Mouse (Mus musculus) WW6 (cell line): ENCODE measurements around the gene Cd19.
A peak's percentile ranks its signal among the peaks of the same experiment; 100 is the strongest.
"Not testable (repeated sequence)": the region's sequence is repeated elsewhere in the genome, so short reads cannot be mapped to it uniquely, and the experiment has no call there.

Experiments used
- DNase-seq: peaks from one replicate; pipeline ENCODE4 v3.0.0-alpha.2; 2013; ENCODE audit warnings: low read depth, low spot score

The Cd19 gene

GRCm38 (mm10) chr7:126435801-126436200, 21.1 kb upstream of the Cd19 start:
- DNase-seq: no peak

- DNase-seq: no peak
These were observed 20.0 kb upstream of the Cd19 start for GRCm38 (mm10) chr7:126434726-126435125.

GRCm38 (mm10) chr7:126430167-126430566, 15.5 kb upstream of the Cd19 start:
- DNase-seq: no peak

- no peak for DNase-seq
These were observed 14.8 kb upstream of the Cd19 start for GRCm38 (mm10) chr7:126429503-126429898.

GRCm38 (mm10) chr7:126428631-126429502, 14.2 kb upstream of the Cd19 start, which contains the start of gene Rabep2:
TSS of gene Rabep2 (plus strand) at chr7:126428759.
- peak; percentile 52 for DNase-seq

GRCm38 (mm10) chr7:126428154-126428553, 13.5 kb upstream of the Cd19 start:
- DNase-seq: no peak

- peak; percentile 65 for DNase-seq
These were observed 12.7 kb upstream of the Cd19 start for GRCm38 (mm10) chr7:126427323-126427860.

GRCm38 (mm10) chr7:126424161-126424560, 9.5 kb upstream of the Cd19 start:
- no peak for DNase-seq

- no peak for DNase-seq
These were observed 7.1 kb upstream of the Cd19 start for GRCm38 (mm10) chr7:126421756-126422155.

GRCm38 (mm10) chr7:126418496-126418895, 3.8 kb upstream of the Cd19 start:
- no peak for DNase-seq

GRCm38 (mm10) chr7:126417606-126418005, 2.9 kb upstream of the Cd19 start:
- DNase-seq: no peak

- no peak for DNase-seq
These were observed 2.4 kb upstream of the Cd19 start for GRCm38 (mm10) chr7:126417045-126417444.

GRCm38 (mm10) chr7:126416615-126417014, 1.9 kb upstream of the Cd19 start:
- DNase-seq: no peak

- no peak for DNase-seq
These were observed 3.6 kb downstream of the Cd19 start for GRCm38 (mm10) chr7:126411061-126411460.

- no peak for DNase-seq
These were observed 6.0 kb downstream of the Cd19 start for GRCm38 (mm10) chr7:126408686-126409085.

- DNase-seq: not testable (repeated sequence)
These were observed 12.2 kb downstream of the Cd19 start for GRCm38 (mm10) chr7:126402518-126402917.

- no peak for DNase-seq
These were observed 15.1 kb downstream of the Cd19 start for GRCm38 (mm10) chr7:126399548-126399947.

- DNase-seq: no peak
These were observed 16.9 kb downstream of the Cd19 start for GRCm38 (mm10) chr7:126397822-126398221.

- DNase-seq: no peak
These were observed 17.5 kb downstream of the Cd19 start for GRCm38 (mm10) chr7:126397221-126397620.

- peak; percentile 90 for DNase-seq
These were observed 18.2 kb downstream of the Cd19 start, which contains the start of gene Nfatc2ip for GRCm38 (mm10) chr7:126396298-126397119. TSS of gene Nfatc2ip (minus strand) at chr7:126396737.

- peak; percentile 81 for DNase-seq
These were observed 22.4 kb downstream of the Cd19 start for GRCm38 (mm10) chr7:126392086-126392884.
